Mouse (Mus musculus): ENCODE measurements at regions not wholly inside any gene's neighbourhood (a gene's known extent, or its start where the extent isn't known, plus 50 kb on each side); places are given as distances from the start of the nearest gene placed in this dataset.
"Not testable (repeated sequence)": the region's sequence is repeated elsewhere in the genome, so short reads cannot be mapped to it uniquely, and the experiment has no call there.

DNA sequence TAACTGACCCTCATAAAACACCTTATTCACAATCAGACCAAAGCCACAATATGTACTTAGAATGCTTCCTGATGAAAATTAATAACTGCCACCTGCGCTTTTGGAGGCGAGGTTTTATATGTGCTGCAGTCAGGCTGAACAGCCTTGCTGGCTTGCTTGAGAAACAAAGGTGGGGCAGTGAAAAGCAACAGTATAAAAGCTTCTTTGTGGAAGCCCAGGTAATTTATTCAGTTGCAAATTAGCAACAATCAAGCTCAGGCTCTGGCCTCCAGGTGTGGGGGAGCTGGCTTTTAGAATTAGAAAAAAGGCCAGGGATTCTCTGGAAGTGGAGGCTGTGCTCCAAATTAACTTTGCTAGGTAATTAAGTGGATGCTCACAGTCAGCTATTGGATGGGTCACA, 1524.5 kb upstream of the Cdh6 start:
- not testable (repeated sequence) for TF ChIP-seq CTCF (IDR thresholded peaks at IDR 0.05; ENCODE audit: low read depth, low read length); POLR2A (IDR thresholded peaks at IDR 0.05; ENCODE audit: extremely low read depth, insufficient read depth, low read length)

Data from liver, adult 2 months (tissue).